Mouse (Mus musculus): Measurements from ENCODE around the gene Rasgrf2. TPM values are rescaled to one million over a fixed set of nuclear protein-coding genes. Genes with fewer than 3 reads are reported as not detected.
"Not testable (repeated sequence)": the region's sequence is repeated elsewhere in the genome, so short reads cannot be mapped to it uniquely, and the experiment has no call there.

Gene Rasgrf2
- not detected in 2 replicates for polyA plus RNA-seq (2012)

DNA sequence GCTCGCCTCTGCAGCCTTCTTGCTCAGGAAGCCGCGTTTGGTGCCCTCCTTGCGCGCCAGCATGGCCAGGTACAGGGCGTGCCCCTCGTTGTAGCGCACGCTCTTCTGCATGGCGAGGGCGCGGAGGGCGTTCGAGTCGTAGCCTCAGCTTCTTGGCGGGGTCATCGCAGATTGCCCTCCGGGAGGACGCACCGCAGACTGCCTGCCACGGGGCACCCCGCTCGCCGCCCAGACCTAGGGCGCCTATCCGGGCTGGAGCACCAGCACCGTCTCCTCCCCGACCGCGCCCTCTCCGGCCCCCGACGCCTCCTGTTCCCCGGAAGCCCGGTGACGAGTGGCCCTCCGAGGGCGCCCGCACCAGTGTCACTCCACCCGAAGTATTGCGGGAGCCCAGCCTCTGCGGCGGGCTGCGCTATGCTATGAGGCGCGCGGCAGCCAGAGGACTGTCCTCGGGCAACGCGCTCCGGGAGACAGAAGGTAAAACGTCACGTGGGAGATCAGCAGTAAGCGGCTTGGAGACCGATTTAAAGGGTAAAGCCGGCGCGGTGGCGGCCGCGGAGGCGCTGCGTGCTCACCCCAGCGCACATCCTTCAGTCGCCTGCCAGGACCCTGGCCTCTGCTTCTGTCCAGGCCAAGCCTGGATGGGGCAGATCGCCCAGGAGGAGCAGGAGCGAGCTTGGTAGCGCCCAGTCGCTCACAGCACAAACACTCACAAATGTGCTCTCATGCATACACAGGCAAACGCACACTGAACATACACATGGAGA is at the start of gene Rasgrf2:
Rasgrf2 (minus strand) TSS at position 273 of the 767 bp plus-strand sequence.
- peaks cover 18% of the 10 kb centered on the region for H3K27me3 ChIP-seq (ENCODE audit: control insufficient read depth)
- TF ChIP-seq TAL1 (IDR thresholded peaks at IDR 0.05; ENCODE audit: low read length) (no peak), GATA1 (IDR thresholded peaks at IDR 0.05; ENCODE audit: low read length) (no peak)
- H3K36me3 ChIP-seq (ENCODE audit: control insufficient read depth) = no peaks in the 10 kb centered on the region
- peak within 1 kb of the TSS; percentile 12 for H3K4me3 ChIP-seq (replicated peaks)
- H3K9me3 ChIP-seq (ENCODE audit: control insufficient read depth, low read length) = no peaks in the 10 kb centered on the region
- no peaks in the 10 kb centered on the region for H3K4me1 ChIP-seq (ENCODE audit: control insufficient read depth)

- not testable (repeated sequence) for H3K27me3 ChIP-seq (ENCODE audit: control insufficient read depth); H3K4me1 ChIP-seq (ENCODE audit: control insufficient read depth); H3K9me3 ChIP-seq (ENCODE audit: control insufficient read depth, low read length); H3K4me3 ChIP-seq (replicated peaks); H3K36me3 ChIP-seq (ENCODE audit: control insufficient read depth)
Observed at GRCm38 (mm10) chr13:92172686-92173085, 41.2 kb upstream of the Rasgrf2 start.

- peaks cover 15% of the 10 kb centered on the region for H3K9me3 ChIP-seq (ENCODE audit: control insufficient read depth, low read length)
- no peak for TF ChIP-seq TAL1 (IDR thresholded peaks at IDR 0.05; ENCODE audit: low read length)
- TF ChIP-seq GATA1 (IDR thresholded peaks at IDR 0.05; ENCODE audit: low read length) = no peak
- H3K4me3 ChIP-seq (replicated peaks) = no peak overlapping the region
- no peaks in the 10 kb centered on the region for H3K27me3 ChIP-seq (ENCODE audit: control insufficient read depth)
- no peaks in the 10 kb centered on the region for H3K36me3 ChIP-seq (ENCODE audit: control insufficient read depth)
- H3K4me1 ChIP-seq (ENCODE audit: control insufficient read depth) = no peaks in the 10 kb centered on the region
Observed at GRCm38 (mm10) chr13:92150551-92150950, 19.1 kb upstream of the Rasgrf2 start.

GRCm38 (mm10) chr13:92148858-92149257 is 17.4 kb upstream of the Rasgrf2 start:
- Histone ChIP-seq H3K36me3 (ENCODE audit: control insufficient read depth) (no peaks in the 10 kb centered on the region), H3K4me3 (replicated peaks) (no peak overlapping the region), H3K4me1 (ENCODE audit: control insufficient read depth) (no peaks in the 10 kb centered on the region), H3K27me3 (ENCODE audit: control insufficient read depth) (no peaks in the 10 kb centered on the region), H3K9me3 (ENCODE audit: control insufficient read depth, low read length) (peaks cover 32% of the 10 kb centered on the region)
- TF ChIP-seq TAL1 (IDR thresholded peaks at IDR 0.05; ENCODE audit: low read length) = no peak
- no peak for TF ChIP-seq GATA1 (IDR thresholded peaks at IDR 0.05; ENCODE audit: low read length)

- H3K4me3 ChIP-seq (replicated peaks) = no peak overlapping the region
- no peaks in the 10 kb centered on the region for H3K9me3 ChIP-seq (ENCODE audit: control insufficient read depth, low read length)
- no peaks in the 10 kb centered on the region for H3K4me1 ChIP-seq (ENCODE audit: control insufficient read depth)
- H3K36me3 ChIP-seq (ENCODE audit: control insufficient read depth) = no peaks in the 10 kb centered on the region
- H3K27me3 ChIP-seq (ENCODE audit: control insufficient read depth) = peaks cover 18% of the 10 kb centered on the region
- TF ChIP-seq TAL1 (IDR thresholded peaks at IDR 0.05; ENCODE audit: low read length) (no peak), GATA1 (IDR thresholded peaks at IDR 0.05; ENCODE audit: low read length) (no peak)
Observed at GRCm38 (mm10) chr13:92134792-92135191, 3.3 kb upstream of the Rasgrf2 start.

- Histone ChIP-seq H3K4me1 (ENCODE audit: control insufficient read depth) (no peaks in the 10 kb centered on the region), H3K9me3 (ENCODE audit: control insufficient read depth, low read length) (no peaks in the 10 kb centered on the region), H3K27me3 (ENCODE audit: control insufficient read depth) (peaks cover 18% of the 10 kb centered on the region), H3K4me3 (replicated peaks) (no peak overlapping the region), H3K36me3 (ENCODE audit: control insufficient read depth) (no peaks in the 10 kb centered on the region)
- TF ChIP-seq GATA1 (IDR thresholded peaks at IDR 0.05; ENCODE audit: low read length) (no peak), TAL1 (IDR thresholded peaks at IDR 0.05; ENCODE audit: low read length) (no peak)
Observed at GRCm38 (mm10) chr13:92132599-92132998, 1.1 kb upstream of the Rasgrf2 start.

DNA sequence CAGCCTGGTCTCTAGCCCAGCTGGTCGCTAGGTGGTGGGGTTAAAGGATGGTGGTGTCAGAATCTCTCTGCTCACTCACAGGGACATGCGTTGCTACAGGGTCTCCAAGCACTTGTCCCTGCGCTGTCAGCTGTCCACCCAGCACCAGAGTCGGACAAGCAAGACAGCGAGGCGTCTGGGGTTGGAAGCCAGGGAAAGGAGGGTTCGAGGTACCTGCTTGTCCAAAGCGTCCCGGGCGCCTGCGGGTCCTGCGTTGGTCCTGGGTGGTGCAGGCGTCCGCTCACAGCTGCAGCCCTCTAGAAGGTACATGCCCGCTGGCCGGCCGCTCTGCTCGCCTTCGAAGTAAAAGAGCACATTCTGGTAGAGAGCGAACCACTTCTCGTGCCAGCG is 467 bp downstream of the Rasgrf2 start:
- Histone ChIP-seq H3K9me3 (ENCODE audit: control insufficient read depth, low read length) (no peaks in the 10 kb centered on the region), H3K4me3 (replicated peaks) (peak overlapping the region; percentile 12), H3K4me1 (ENCODE audit: control insufficient read depth) (no peaks in the 10 kb centered on the region), H3K27me3 (ENCODE audit: control insufficient read depth) (peaks cover 18% of the 10 kb centered on the region), H3K36me3 (ENCODE audit: control insufficient read depth) (no peaks in the 10 kb centered on the region)
- TF ChIP-seq TAL1 (IDR thresholded peaks at IDR 0.05; ENCODE audit: low read length) (no peak), GATA1 (IDR thresholded peaks at IDR 0.05; ENCODE audit: low read length) (no peak)

- H3K27me3 ChIP-seq (ENCODE audit: control insufficient read depth) = peaks cover 18% of the 10 kb centered on the region
- no peak overlapping the region for H3K4me3 ChIP-seq (replicated peaks)
- H3K4me1 ChIP-seq (ENCODE audit: control insufficient read depth) = no peaks in the 10 kb centered on the region
- TF ChIP-seq TAL1 (IDR thresholded peaks at IDR 0.05; ENCODE audit: low read length) (no peak), GATA1 (IDR thresholded peaks at IDR 0.05; ENCODE audit: low read length) (no peak)
- H3K9me3 ChIP-seq (ENCODE audit: control insufficient read depth, low read length) = no peaks in the 10 kb centered on the region
- no peaks in the 10 kb centered on the region for H3K36me3 ChIP-seq (ENCODE audit: control insufficient read depth)
Observed at GRCm38 (mm10) chr13:92129877-92130276, 1.6 kb downstream of the Rasgrf2 start.

DNA sequence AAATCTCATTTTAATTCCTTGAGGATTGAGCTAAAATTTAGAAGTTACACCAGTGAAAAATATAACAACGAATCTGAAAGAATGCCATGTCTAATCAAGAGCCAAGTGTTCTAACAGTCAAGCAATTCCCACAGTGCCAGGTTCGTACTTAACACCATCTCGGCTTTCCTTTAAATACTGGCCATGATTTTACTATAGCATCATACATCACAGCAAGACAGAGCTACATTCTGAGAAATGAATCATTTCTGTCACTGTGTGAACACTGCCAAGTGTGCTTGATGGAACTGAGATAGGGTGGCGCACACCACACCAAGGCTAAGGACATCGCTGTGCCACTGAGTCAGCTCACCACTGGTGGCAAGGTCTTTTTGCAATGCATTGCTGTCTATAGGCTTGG is 5.6 kb downstream of the Rasgrf2 start:
- peaks cover under 1% of the 10 kb centered on the region for H3K27me3 ChIP-seq (ENCODE audit: control insufficient read depth)
- no peaks in the 10 kb centered on the region for H3K4me1 ChIP-seq (ENCODE audit: control insufficient read depth)
- H3K4me3 ChIP-seq (replicated peaks) = no peak overlapping the region
- TF ChIP-seq GATA1 (IDR thresholded peaks at IDR 0.05; ENCODE audit: low read length) (no peak), TAL1 (IDR thresholded peaks at IDR 0.05; ENCODE audit: low read length) (no peak)
- no peaks in the 10 kb centered on the region for H3K36me3 ChIP-seq (ENCODE audit: control insufficient read depth)
- no peaks in the 10 kb centered on the region for H3K9me3 ChIP-seq (ENCODE audit: control insufficient read depth, low read length)

GRCm38 (mm10) chr13:92119623-92120022 is 11.8 kb downstream of the Rasgrf2 start:
- Histone ChIP-seq H3K4me1 (ENCODE audit: control insufficient read depth) (no peaks in the 10 kb centered on the region), H3K27me3 (ENCODE audit: control insufficient read depth) (no peaks in the 10 kb centered on the region), H3K4me3 (replicated peaks) (no peak overlapping the region), H3K36me3 (ENCODE audit: control insufficient read depth) (no peaks in the 10 kb centered on the region), H3K9me3 (ENCODE audit: control insufficient read depth, low read length) (no peaks in the 10 kb centered on the region; the same call in 1 of the 2 replicates)
- TF ChIP-seq TAL1 (IDR thresholded peaks at IDR 0.05; ENCODE audit: low read length) = no peak
